Mouse (Mus musculus) thymus, adult 2 months (tissue): Measurements from ENCODE around the gene Ezr. TPM values are rescaled to one million over a fixed set of nuclear protein-coding genes. Genes with fewer than 3 reads are reported as not detected.

ENCODE experiments used
- DNase-seq: peaks from one replicate; pipeline ENCODE4 v3.0.0; 2021
- H3K27ac ChIP-seq: fragments of 200-500 bp; 2 replicates; pipeline ENCODE4 v1.5.1; 2012; ENCODE audit warnings: low read length, control low read depth; ENCODE audit not compliant: control insufficient read depth, insufficient read depth
- H3K27me3 ChIP-seq: fragments of 200-500 bp; 2 replicates; pipeline ENCODE4 v1.6.1; 2012; ENCODE audit warnings: mild to moderate bottlenecking, low read length, moderate library complexity, mixed read lengths; ENCODE audit not compliant: control insufficient read depth, insufficient read depth
- H3K36me3 ChIP-seq: fragments of 200-500 bp; 2 replicates; pipeline ENCODE4 v1.6.1; 2012; ENCODE audit warnings: mild to moderate bottlenecking, low read length, moderate library complexity; ENCODE audit not compliant: control insufficient read depth, insufficient read depth
- H3K4me1 ChIP-seq: fragments of 200-500 bp; replicated peaks from 2 replicates; pipeline ENCODE4 v1.6.1; 2012; ENCODE audit warnings: low read length; ENCODE audit not compliant: control insufficient read depth, insufficient read depth
- H3K4me3 ChIP-seq: fragments of 200-500 bp; 2 replicates; pipeline ENCODE4 v1.5.1; 2012; ENCODE audit warnings: mild to moderate bottlenecking, low read length, control low read depth, moderate library complexity; ENCODE audit not compliant: control insufficient read depth, insufficient read depth
- CTCF ChIP-seq: fragments of 200-500 bp; IDR thresholded peaks from 2 replicates; pipeline ENCODE4 v1.5.1; 2012; ENCODE audit warnings: mild to moderate bottlenecking, control low read depth, low read length, moderate library complexity, borderline replicate concordance; ENCODE audit not compliant: control insufficient read depth, poor library complexity, insufficient read depth; ENCODE audit errors: extremely low read depth
- POLR2A ChIP-seq: fragments of 200-500 bp; IDR thresholded peaks from 2 replicates; pipeline ENCODE4 v1.6.1; 2012; ENCODE audit warnings: mild to moderate bottlenecking, low read length, control low read depth, moderate library complexity; ENCODE audit not compliant: control insufficient read depth, poor library complexity, insufficient read depth; ENCODE audit errors: extremely low read depth
- WGBS: fragments of 180-500 bp; shearing (Covaris S2); methylation state at CpG from one replicate; pipeline ENCODE4 v1.1.7; 2018; 5-methylcytosine and 5-hydroxymethylcytosine counted together
- polyA plus RNA-seq: library from polyadenylated mRNA; depleted of rRNA; stranded (reverse); fragments of >200 nt; gene quantifications from 2 replicates; pipeline ENCODE4 v1.2.3, GENCODE M21; 2012

Gene Ezr
- polyA plus RNA-seq, 1 experiment: 149 TPM

- peak overlapping the region; percentile 38 for H3K4me3 ChIP-seq
Measured at GRCm38 (mm10) chr17:6777629-6778331, 4.8 kb downstream of the Ezr start.

GRCm38 (mm10) chr17:6777061-6777460, 5.5 kb downstream of the Ezr start:
- TF ChIP-seq CTCF (no peak), POLR2A (no peak)
- WGBS: 93% methylated on average over 6 of the region's 6 CpGs
- Histone ChIP-seq H3K36me3 (peaks cover 14% of the 10 kb centered on the region; the same call in 1 of the 2 replicates), H3K4me1 (peaks cover 55% of the 10 kb centered on the region), H3K4me3 (peak overlapping the region; percentile 16; the same call in 1 of the 2 replicates), H3K27ac (peak overlapping the region; percentile 83), H3K27me3 (no peaks in the 10 kb centered on the region)
- DNase-seq: no peak

More at GRCm38 (mm10) chr17:6777629-6778331, 4.8 kb downstream of the Ezr start:
- H3K27me3 ChIP-seq: no peaks in the 10 kb centered on the region
- peaks cover 52% of the 10 kb centered on the region for H3K4me1 ChIP-seq
- peak; percentile 83 for DNase-seq
- H3K27ac ChIP-seq: peak overlapping the region; percentile 99
- 41% methylated on average over 12 of the region's 12 CpGs for WGBS
- H3K36me3 ChIP-seq: peaks cover 14% of the 10 kb centered on the region; the same call in 1 of the 2 replicates
- TF ChIP-seq CTCF (no peak), POLR2A (no peak)

- no peak overlapping the region for H3K4me3 ChIP-seq
- H3K27ac ChIP-seq: peak overlapping the region; percentile 83
- peaks cover 17% of the 10 kb centered on the region; the same call in 1 of the 2 replicates for H3K36me3 ChIP-seq
- TF ChIP-seq CTCF (no peak), POLR2A (no peak)
- no peak for DNase-seq
- WGBS: 71% methylated on average over 5 of the region's 5 CpGs
- H3K4me1 ChIP-seq: peaks cover 60% of the 10 kb centered on the region
- no peaks in the 10 kb centered on the region for H3K27me3 ChIP-seq
Measured at GRCm38 (mm10) chr17:6776576-6776975, 6.0 kb downstream of the Ezr start.

- Histone ChIP-seq H3K4me1 (peaks cover 65% of the 10 kb centered on the region), H3K4me3 (no peak overlapping the region), H3K27me3 (no peaks in the 10 kb centered on the region), H3K36me3 (peaks cover 17% of the 10 kb centered on the region; the same call in 1 of the 2 replicates), H3K27ac (peak overlapping the region; percentile 36; the same call in 1 of the 2 replicates)
- TF ChIP-seq CTCF: no peak
- WGBS: 95% methylated on average over 6 of the region's 6 CpGs
- DNase-seq: no peak
Measured at GRCm38 (mm10) chr17:6776123-6776522, 6.5 kb downstream of the Ezr start.

- Histone ChIP-seq H3K27ac (no peak overlapping the region), H3K27me3 (no peaks in the 10 kb centered on the region), H3K36me3 (peaks cover 17% of the 10 kb centered on the region; the same call in 1 of the 2 replicates), H3K4me1 (peaks cover 68% of the 10 kb centered on the region), H3K4me3 (no peak overlapping the region)
- WGBS: 64% methylated on average over 4 of the region's 4 CpGs
- TF ChIP-seq CTCF (no peak), POLR2A (no peak)
- no peak for DNase-seq
Measured at GRCm38 (mm10) chr17:6775671-6776070, 6.9 kb downstream of the Ezr start.

GRCm38 (mm10) chr17:6775221-6775620, 7.4 kb downstream of the Ezr start:
- Histone ChIP-seq H3K4me3 (no peak overlapping the region), H3K36me3 (peaks cover 17% of the 10 kb centered on the region; the same call in 1 of the 2 replicates), H3K27me3 (no peaks in the 10 kb centered on the region), H3K4me1 (peaks cover 69% of the 10 kb centered on the region), H3K27ac (peak overlapping the region; percentile 55; the same call in 1 of the 2 replicates)
- TF ChIP-seq POLR2A (no peak), CTCF (no peak)
- WGBS: 62% methylated on average over 9 of the region's 9 CpGs
- no peak for DNase-seq
